Mouse (Mus musculus): ENCODE measurements around the gene Fam241b. TPM values are rescaled to one million over a fixed set of nuclear protein-coding genes. Genes with fewer than 3 reads are reported as not detected.

The Fam241b gene
- total RNA-seq, 2 experiments from 2014 or later, result 1.7 to 2.6 TPM

DNA sequence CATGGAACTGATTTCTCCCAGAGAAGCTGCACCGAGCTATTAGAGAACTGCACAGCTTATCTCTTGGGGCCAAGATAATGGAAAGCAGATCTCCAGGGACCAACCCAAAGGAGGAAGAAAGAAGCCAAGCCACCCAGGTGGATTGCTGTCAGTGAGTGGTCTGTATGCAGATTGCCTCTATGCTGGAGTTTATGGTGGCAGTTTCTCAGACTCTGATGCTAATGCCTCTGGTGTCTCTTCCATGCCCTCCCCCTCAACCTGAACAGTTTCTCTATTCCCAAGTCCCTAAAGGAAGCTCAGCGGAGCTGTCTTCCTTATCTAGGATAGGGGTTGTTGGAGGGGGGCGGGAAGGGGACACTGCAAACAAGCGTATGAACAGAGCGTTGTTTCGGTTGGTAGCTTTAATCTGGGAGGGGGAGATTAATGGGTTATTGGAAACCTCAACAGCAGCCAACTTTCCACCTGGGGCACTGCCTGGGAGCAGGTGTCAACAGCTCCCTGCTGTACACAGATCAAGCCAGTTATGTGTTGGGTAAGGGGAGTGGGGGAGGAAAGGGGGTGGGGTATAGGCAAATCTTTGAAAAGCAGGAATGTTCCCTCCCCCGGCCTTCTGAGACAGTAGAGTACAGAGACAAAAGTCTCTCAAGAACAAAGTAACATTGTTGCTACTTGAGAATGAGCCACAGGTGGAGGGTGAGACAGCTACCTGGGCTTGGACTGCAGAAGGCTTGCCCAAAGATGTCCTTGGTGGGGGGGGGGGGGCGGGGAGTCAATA, 7.8 kb downstream of the Fam241b start:
- intact Hi-C loops (cut with DNase I), result no loop called here
- DNase-seq, result no peak

DNA sequence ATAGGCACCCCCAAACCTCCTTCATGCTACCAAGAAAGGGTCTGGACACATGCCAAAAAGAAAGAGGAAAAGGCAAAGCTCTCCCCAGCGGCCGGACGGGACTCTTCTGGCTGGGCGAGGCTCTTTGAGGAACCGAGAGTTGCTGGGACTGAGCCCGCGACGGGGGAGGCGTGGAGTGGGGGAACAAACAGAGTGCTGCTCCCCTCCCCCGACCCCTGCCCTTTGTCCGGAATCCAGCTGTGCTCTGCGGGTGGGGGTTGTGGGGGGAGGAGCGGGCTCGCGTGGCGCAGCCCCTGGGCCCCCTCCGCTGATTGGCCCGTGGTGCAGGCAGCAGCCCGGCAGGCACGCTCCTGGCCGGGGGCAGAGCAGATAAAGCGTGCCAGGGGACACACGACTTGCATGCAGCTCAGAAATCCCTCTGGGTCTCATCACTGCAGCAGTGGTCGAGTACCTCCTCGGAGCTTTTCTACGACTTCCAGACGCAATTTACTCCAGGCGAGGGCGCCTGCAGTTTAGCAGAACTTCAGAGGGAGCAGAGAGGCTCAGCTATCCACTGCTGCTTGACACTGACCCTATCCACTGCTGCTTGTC, 10.9 kb downstream of the Fam241b start, which contains the start of gene Neurog3:
Gene Neurog3, plus strand, starts transcription at position 400 of the 591 bp plus-strand sequence.
- no peak for DNase-seq

DNA sequence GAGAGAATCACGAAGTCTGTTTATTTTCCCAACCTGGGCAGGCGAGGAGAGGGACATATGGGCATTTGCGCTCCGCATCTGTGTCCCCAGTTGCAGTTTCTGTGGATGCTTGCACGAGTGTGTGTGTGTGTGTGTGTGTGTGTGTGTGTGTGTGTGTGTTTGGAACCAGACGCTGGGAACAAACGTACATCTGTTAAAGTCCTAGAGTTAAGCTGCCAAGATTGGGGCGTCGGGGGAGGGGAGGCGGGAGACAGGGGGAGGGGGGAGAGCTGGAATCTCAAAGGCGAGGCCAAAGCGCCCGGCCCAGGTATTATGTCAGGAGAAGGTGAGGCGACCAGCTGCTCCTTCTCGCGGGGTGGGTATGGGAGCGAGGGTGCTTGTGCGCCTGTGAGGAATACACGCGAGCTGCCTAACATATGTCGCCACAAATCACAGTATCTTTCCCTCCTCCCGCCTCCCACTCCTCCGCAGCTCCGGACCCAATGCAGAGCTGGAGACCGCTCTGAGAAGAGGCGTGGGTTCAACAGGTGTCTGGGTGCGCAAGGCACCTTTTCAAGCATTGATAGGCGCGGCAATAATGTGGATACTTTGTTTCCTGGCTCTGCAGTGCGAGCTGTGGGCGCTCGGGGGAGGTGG, 15.3 kb downstream of the Fam241b start:
- intact Hi-C loops (cut with DNase I), result no loop called here

More for the DNA sequence above, 10.9 kb downstream of the Fam241b start, which contains the start of gene Neurog3:
- intact Hi-C loops (cut with DNase I), result no loop called here

DNA sequence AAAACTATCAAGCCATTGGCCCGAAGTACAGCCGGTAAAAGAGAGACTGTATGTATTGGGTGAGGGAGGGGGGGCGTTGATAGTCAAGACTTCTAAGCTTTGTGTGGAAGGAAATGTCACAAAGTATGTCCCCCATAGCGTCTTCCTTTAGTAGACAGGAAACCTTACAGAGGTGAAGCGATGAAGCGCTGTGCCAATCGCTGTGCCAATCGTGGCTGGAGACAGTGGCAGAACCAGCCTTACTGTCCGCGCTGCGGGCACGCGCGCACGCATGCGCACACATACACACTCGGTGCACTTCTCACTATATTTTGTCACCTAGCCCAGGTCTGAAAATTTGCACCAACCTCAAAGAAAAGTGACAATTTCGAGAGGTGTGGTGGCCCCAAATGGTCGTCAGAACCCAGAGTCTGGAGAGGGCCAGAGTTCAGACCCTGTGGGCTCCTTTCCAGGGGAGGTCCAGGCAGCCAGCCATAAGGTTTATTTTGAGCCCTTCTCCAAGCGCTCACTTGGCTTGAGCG, 15.9 kb downstream of the Fam241b start:
- no peak for DNase-seq
- intact Hi-C loops (cut with DNase I), result no loop called here

More for the DNA sequence above, 15.3 kb downstream of the Fam241b start:
- no peak for DNase-seq

DNA sequence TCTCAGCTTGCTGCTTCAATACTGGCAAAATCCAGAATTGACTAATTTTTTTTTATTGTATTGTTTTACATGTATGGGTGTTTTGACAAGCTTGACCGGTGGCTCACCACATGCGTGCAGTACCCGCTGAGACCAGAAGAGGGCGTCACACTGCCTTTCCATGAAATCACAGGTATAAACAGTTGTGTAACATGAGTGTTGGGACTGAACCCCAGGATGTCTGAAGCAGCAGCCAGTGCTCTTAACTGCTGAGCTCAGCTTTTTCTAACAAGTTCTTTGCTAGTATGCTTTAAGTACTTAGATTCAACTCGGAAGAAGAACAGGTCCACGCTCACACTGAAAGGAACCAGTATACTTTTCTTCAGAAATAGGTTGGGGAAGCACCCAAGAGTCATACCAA, 16.6 kb downstream of the Fam241b start:
- intact Hi-C loops (cut with DNase I), result no loop called here
- no peak for DNase-seq

DNA sequence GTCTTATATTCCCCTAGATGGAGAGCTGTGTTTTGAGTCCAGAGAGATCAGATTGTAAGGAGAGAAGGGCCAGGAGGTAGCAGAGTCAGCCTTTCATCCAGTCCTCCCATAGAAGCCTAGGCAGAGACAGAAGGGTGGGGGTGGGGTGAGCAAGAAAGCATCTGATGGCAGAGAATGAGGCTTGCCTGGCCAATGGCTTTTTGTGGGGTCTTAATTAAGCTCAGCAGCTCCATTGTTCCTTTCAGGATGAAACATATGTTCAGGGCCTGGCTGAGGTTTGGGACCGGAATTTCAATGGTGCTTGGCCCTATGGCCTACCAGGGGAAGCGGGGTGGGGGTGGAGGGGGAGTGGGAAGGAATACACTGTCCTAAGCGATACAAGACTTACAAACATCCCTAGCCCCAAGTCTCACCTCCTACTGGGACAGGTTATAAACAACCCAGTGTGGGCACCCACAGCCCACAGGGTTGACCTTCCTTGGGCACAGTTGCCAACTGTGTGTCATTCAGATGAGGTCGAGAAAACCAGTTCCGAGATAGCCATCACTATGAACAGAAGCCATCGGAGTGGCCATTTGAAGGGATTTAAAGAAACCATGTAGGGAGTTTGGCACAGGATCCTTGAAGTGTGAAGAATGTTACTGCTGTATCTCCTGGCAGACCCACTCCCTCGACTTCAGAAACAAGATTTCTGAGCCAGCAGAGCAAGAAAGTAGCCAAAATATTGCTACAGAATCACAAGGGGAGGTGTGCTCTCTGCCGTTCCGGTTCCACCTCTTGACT, 29.7 kb downstream of the Fam241b start:
- no peak for DNase-seq
- intact Hi-C loops (cut with DNase I), result no loop called here

DNA sequence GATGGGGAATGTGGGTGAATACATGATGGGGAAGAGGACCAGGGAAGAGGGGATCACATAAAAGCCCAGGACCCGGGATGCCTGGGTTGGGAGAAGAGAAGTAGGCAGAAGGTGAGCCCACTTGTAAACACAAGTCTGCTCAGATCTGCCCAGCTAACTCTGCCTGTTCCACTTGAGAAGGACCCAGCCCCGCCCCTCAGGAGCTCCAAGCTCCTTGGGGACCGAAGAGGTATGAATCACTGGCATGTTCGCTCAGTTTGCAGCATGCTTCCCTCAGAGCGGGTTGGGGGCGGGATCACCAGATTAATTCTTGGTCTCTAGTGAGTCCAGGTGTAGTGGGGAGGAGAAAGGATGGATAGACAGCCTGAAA, 32.5 kb downstream of the Fam241b start:
- no peak for DNase-seq
- intact Hi-C loops (cut with DNase I), result no loop called here

DNA sequence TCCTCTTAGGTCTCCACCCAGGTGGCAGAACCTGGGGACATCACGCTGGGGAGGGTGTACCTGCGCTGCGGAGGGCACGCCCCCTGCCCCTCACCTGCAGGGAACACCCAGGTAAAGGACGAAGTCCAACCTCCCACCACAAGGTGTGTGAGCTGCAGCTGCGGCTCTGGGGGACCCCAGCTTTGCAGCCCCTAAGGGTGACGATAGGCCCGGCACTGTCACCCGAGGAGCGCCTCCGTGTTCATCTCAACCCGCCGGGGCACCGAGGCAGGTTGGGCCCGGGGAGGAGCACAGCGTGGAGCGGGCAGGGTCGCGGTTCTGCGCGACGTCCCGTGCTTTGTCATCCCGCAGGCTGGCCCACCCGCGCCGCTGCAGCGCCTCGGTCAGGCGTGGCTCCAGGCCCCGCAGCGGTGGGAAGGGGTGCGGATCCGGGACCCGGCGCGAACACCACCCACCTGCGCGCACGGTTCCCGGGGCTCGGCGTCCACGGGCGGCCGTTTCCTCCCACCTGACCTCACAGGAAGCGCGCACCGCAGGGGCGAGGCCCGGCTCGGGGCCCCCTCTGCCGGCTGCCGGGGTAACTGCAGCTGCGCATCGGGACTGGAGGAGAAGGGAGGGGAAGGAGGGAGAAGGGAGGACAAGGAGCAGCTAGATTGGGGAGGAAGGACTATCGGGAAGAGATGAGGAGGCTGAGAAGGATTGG, 33.1 kb downstream of the Fam241b start:
- DNase-seq, result peak; percentile 69 to 80
- intact Hi-C loops (cut with DNase I), result no loop called here

DNA sequence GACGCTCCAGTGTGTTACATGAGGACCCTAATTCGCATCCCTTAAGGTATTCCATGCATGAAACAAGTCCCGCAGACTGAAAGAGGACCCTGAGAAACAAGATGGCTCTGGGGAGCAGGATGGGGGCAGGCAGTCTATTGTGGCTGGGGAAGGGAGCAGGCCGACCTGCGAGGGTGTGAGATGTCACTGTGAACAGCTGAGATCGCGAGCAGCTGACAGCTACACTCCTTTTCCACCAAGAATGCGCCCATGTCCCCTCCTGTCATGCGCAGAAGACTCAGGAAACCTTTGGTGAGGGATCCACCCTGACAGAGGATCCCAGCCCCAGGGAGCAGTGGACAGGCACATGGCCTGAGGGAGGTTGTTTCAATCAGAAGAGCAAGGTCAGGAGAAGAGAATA, 36.7 kb downstream of the Fam241b start:
- no peak for DNase-seq
- intact Hi-C loops (cut with DNase I), result no loop called here

DNA sequence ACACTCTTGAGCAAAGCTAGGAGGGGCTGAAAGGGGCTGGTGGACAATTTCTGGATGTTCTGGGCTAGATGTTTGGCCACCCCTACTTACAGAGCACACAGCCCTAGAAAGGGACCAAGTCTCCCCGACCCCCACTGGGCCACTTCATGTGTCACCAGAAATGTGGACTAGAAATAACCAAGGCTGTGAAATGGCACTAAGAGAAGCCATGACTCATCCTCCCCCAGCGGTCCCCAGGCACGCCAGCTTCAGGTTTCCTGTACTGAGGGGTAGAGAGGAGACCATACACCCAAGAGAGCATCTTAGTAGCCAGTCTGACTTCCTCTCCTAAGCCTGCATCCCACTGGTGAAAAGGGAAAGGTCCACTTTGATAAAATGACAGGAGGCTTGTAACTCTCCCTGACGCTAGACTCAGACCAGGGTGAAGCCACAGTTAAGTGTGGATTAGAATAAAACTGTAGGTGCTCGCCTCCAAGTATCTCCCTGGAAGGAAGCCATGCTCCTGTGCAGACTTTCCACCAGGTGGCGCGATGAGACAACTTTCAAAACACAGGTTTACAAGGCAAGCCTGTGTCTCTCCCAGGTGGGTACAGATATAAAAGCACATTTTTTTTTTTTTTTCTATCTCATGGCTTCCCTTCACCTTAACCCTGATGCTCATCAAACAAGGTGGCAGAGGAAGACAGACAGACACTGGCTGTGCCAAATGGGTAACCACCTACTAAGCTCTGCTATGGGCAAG, 38.7 kb downstream of the Fam241b start:
- intact Hi-C loops (cut with DNase I), result loop anchor here (1.0 kb wide), 2 partner anchors 78 to 138 kb away; no protein-coding TSS in a partner anchor
- peak; percentile 56 to 67 for DNase-seq

DNA sequence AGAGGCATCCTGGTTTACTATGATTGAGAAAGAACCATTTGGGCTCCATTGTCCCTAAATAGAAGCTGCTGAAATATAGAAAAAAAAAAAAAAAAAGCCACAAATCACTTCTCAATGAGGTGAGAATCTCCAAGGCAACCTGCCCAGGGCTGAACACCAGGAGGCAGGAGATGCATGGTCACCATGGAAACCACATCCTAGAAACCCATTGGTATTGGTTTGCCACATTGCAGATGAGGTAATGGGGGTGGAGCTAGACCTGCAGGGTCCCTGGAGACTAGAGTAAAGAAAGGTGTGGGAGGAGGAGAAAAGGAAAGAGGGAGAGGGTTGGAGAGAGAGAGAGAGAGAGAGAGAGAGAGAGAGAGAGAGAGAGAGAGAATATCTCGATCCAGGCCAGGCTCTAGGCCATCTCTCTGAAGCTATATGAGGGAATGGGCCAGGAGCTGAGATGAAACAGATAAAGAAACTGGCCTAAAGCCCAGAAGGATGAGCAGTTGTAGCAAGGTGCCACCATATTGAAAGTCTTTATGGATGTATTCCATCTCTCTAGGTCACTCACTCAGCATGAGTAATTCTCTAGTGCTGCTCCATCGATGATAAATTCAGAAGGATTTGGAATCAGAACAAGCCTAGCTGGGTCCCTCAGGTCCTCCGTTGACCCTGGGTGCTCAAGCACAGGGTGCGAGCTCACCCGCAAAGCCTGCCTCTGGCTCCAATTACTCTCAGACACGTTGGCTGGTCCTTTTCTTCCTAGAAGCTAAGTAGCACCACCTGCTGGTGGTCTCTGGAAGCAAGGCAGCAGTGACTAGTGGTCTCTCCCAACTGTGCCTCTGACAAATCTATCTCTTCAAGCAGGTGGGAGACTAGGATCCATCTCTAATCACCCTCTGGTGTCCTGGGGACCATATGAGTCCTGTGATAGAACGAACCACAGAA, 41.9 kb downstream of the Fam241b start:
- intact Hi-C loops (cut with DNase I), result loop anchor here (1.0 kb wide), 4 partner anchors 46 to 263 kb away; no protein-coding TSS in a partner anchor
- peak; percentile 53 to 74 for DNase-seq

DNA sequence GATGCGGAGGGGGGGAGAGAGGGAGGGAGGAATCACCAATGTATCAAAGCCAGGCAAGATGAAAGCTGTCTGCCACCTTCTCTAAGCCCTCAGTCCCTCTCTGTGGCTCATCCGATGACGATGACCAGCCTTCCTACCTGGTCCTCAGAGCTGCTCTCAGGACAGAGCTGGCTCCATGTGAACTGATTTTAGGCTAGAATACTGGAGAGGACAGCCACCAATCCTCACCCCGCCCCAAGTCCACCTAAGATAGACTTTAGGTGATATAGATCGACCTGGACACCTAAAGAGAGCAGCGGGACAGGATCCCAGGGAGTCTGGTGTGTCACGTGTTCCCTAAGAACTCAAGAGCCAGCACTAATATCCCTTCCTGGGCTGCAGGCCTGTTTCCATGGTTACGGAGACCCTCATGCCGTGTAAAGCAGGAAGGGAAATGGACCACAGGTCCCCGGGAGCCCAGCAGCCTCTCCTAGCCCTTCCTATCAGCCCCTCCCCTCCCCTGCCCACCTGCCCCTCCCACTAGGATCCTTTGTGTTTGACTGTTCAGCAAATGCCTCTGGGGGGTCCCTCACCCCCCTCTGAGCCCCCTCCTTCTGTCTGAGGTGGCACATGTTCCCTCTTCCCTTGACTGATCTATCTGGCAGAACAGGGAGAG, 43.8 kb downstream of the Fam241b start:
- intact Hi-C loops (cut with DNase I), result no loop called here
- no peak for DNase-seq

DNA sequence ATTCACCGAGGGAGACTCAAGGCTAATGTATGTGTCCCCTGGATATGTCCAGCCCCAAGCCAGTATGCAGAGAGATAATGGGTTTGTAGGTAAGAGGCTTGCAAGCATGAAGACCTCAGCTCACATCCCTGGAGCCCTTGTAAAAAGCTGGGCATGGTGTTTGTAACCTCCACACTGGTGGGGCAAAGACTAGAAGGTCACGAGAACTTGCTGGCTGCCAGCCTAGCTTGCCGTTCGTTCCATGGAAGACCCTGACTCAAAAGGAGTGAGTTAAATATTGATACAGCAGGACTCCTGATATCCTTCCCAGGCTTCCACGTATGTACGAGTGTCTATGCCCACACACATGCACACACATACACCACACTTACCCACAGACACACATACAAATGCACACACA, 49.3 kb downstream of the Fam241b start:
- no peak for DNase-seq
- intact Hi-C loops (cut with DNase I), result no loop called here

DNA sequence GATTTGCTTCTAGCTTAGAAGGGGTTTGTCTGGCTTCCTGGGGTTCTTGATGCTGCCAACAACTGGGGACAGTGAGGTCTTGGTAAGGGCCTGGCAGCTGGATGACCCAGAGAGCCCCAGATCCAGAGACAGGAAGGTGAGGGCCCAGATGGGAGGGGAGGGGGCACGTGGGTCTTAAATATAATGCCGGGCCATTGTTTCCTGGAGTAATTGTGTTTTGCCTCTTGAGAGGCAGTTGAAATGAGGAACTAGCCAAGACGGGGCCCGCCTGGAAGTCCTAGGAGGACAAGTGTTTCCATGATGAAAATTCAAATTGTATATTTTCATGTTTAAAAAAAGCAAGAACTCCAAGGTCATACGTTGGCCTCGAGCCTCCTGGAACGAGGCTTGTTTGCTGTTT, 49.8 kb downstream of the Fam241b start:
- DNase-seq, result no peak
- intact Hi-C loops (cut with DNase I), result no loop called here

DNA sequence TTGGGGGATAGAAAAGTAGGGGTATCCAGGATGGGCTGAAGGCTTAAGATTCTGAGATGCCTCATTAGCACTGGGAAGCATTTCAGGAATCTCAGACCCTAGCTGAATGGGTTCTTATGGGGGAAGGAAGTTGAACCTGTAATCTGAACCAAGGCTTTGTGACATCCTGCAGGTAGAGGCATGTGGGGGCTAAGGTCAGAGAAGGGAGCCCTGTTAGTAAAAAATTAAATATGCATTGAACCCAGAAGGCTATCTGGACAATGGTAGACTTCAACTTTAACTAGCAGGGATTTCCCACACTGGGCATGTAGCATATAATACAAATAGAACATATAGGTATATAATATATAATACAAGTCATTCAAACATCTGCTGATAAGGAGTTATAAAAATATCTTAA, 54.2 kb downstream of the Fam241b start:
- intact Hi-C loops (cut with DNase I), result no loop called here
- no peak for DNase-seq

DNA sequence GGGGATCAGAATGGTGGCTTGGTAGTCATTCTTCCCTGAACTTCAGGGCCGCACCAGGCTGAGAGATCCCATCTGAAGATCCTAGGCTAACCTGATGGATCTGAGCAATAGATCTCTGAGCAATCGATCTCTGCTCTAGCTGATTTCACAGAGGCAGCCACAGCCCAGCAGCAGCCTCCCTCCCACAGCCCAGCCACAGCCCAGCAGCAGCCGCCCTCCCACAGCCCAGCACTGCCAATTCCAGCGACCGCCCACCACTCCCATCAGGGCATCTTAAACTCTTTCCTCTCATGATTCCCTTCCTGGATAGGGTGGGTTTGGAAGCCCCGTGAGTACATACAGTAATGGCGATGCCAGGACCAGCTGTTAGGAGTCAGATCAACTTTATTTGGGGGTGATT, 54.6 kb downstream of the Fam241b start:
- no peak for DNase-seq
- intact Hi-C loops (cut with DNase I), result no loop called here

DNA sequence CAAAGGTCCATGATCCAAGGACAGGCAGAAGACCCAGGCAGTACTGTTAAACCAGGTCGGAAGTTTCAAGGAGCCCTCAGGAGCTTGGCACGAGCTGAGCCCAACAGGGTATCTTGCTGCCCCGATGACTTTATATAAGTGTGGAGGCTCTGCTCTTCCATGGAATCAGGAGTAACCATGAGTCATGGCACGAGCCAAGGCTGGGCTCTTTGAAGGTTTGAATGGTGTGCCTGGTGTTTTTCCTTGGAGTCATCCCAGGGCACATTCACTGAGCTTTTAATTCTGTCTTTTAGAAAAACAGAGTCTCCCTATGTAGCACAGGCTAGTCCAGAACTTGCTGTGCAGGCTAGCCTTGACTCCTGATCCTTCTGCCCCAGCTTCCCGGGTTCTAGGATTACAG, 55.3 kb downstream of the Fam241b start:
- DNase-seq, result no peak
- intact Hi-C loops (cut with DNase I), result no loop called here

DNA sequence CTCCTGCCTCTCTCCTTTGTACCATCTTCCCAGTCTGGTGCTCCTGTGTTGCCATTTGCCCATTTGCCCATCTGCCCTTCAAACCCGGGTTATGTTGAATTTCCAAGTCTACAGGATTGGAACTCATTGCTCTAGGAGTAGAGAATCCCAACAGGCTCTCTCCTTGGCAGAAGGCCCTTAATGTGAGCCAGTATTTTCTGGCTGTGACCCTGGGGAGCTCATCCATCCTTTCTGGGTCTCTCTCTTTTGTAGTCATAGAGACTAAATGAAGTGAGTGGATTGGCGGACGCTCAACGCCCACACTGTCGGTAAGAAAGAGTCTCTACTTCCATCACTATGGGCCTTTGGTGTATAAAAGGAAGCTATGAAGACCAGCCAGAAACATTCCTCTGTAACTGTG, 56.9 kb downstream of the Fam241b start:
- DNase-seq, result no peak
- intact Hi-C loops (cut with DNase I), result no loop called here
